Mouse (Mus musculus): ENCODE results near the gene Pyy. TPM values are rescaled to one million over a fixed set of nuclear protein-coding genes. Genes with fewer than 3 reads are reported as not detected.

Gene Pyy
- total and polyA plus RNA-seq, 3 experiments = not detected

DNA sequence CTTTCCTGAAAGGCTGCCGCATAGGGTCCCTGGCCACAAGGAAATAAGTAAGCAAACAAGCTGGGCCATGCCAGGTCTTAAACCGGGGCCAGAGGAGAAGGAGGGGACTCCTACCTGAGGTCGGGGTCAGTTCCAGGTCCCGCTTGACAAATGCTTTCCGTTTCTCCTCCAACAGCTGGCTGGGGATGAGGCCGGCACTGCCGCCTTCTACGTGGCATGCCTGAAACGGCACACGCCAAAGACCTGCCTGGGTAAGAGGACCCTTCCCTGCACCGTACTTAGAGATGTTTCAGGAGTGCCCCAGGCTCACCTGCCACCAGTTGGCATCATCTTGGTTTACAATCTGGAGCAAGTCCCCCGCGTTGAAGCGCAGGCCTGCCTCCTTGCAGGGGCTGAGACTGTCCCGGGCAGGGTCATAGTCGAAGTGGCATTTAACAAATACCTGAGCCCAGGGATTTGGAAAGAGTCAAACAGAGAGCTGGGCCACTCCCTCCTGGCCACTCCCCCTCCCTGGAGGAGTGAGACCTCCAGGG lies 45.6 kb downstream of the Pyy start:
- ATAC-seq (ENCODE audit: extremely low read depth, insufficient number of reproducible peaks, low FRiP score, poor library complexity, severe bottlenecking) (no peak), DNase-seq (ENCODE audit: low spot score) (no peak)
- no peaks in the 10 kb centered on the region for H3K27me3 ChIP-seq (ENCODE audit: insufficient read depth, low read length)
- H3K4me3 ChIP-seq (ENCODE audit: low read depth, low read length) = no peak overlapping the region
- TF ChIP-seq POLR2AphosphoS5 (IDR thresholded peaks at IDR 0.05; ENCODE audit: insufficient replicate concordance, low read depth, low read length) = no peak
- TF ChIP-seq GATA2 (IDR thresholded peaks at IDR 0.05; ENCODE audit: borderline replicate concordance, low read depth, low read length) = no peak
- no peak for TF ChIP-seq TAL1 (conservative IDR thresholded peaks at IDR 0.05; ENCODE audit: low read depth, low read length)
- no peak for TF ChIP-seq GATA1 (IDR thresholded peaks at IDR 0.05; ENCODE audit: borderline replicate concordance, low read length)
- TF ChIP-seq CTCF (IDR thresholded peaks at IDR 0.05; ENCODE audit: low read depth, low read length) = no peak
- H3K36me3 ChIP-seq (replicated peaks) = peaks cover 84% of the 10 kb centered on the region
- H3K9me3 ChIP-seq (replicated peaks) = no peaks in the 10 kb centered on the region
- peaks cover 21% of the 10 kb centered on the region for H3K4me1 ChIP-seq (ENCODE audit: insufficient read depth, low read depth, low read length)

DNA sequence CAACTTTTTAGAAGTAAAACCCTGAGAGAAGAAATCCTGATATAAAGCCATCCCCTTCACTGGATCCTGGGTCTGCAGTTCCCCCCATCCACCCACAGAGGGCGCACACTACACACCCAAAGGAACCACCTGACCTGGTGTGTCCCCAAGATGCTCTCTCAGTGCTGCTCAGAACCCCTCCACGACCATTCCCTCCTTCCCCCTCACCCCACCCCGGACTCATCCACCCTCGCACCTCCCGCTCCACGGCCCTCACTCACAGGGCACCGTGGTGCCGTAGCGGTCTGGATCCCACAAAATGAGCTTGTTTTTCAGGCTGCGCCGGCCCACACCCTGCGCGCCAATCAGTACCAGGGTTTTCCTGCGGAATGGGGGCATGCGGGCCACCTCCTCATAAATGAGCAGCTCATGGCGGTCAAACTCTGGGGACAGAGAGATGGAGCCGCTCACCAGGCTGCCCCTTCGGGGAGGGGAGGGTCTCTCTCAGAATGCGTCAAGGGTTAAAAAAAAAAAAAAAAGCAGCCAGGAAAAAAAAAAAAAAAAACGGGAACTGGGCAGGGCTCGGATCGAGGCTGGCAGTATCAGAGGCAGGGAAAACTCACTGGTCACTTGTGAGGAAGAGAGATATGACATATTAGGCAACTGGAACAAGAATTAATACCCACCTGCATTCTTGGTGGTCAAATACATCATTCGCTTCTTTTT lies 46.2 kb downstream of the Pyy start:
- H3K4me1 ChIP-seq (ENCODE audit: insufficient read depth, low read depth, low read length) = peaks cover 22% of the 10 kb centered on the region
- H3K27me3 ChIP-seq (ENCODE audit: insufficient read depth, low read length) = no peaks in the 10 kb centered on the region
- peaks cover 81% of the 10 kb centered on the region for H3K36me3 ChIP-seq (replicated peaks)
- no peak overlapping the region for H3K4me3 ChIP-seq (ENCODE audit: low read depth, low read length)
- peak; percentile 91 for DNase-seq (ENCODE audit: low spot score)
- H3K9me3 ChIP-seq (replicated peaks) = no peaks in the 10 kb centered on the region
- no peak for ATAC-seq (ENCODE audit: extremely low read depth, insufficient number of reproducible peaks, low FRiP score, poor library complexity, severe bottlenecking)
- TF ChIP-seq GATA1 (IDR thresholded peaks at IDR 0.05; ENCODE audit: borderline replicate concordance, low read length) = no peak
- TF ChIP-seq CTCF (IDR thresholded peaks at IDR 0.05; ENCODE audit: low read depth, low read length) = peak; percentile 99

Other genes with a start within 250 kb of the Pyy start
- gene Meox1, start 213.5 kb downstream of the Pyy start, total RNA-seq (2014; fragmentation: Nextera tagmentation) = not detected in 2 replicates
- not detected in 2 replicates for gene Meox1, start 213.5 kb downstream of the Pyy start, total RNA-seq (2017)
- gene Meox1, start 213.5 kb downstream of the Pyy start, polyA plus RNA-seq (2012) = not detected in 2 replicates
- gene Sost, start 140.8 kb downstream of the Pyy start, total RNA-seq (2014; fragmentation: Nextera tagmentation) = not detected in 2 replicates
- gene Sost, start 140.8 kb downstream of the Pyy start, total RNA-seq (2017) = 0.06 TPM in 1 of 2 replicates, not detected in the other
- gene Sost, start 140.8 kb downstream of the Pyy start, polyA plus RNA-seq (2012) = not detected in 2 replicates
- not detected in 2 replicates for gene Cfap97d1, start 123.6 kb downstream of the Pyy start, total RNA-seq (2014; fragmentation: Nextera tagmentation)
- not detected in 2 replicates for gene Cfap97d1, start 123.6 kb downstream of the Pyy start, total RNA-seq (2017)
- gene Cfap97d1, start 123.6 kb downstream of the Pyy start, polyA plus RNA-seq (2012) = not detected in 2 replicates
- gene Dusp3, start 120.8 kb downstream of the Pyy start, total RNA-seq (2014; fragmentation: Nextera tagmentation) = 12.5 and 17.3 TPM in 2 replicates
- gene Dusp3, start 120.8 kb downstream of the Pyy start, total RNA-seq (2017) = 14.6 and 16.0 TPM in 2 replicates
- gene Dusp3, start 120.8 kb downstream of the Pyy start, polyA plus RNA-seq (2012) = 3.4 and 4.8 TPM in 2 replicates
- gene Mpp3, start 79.4 kb downstream of the Pyy start, total RNA-seq (2014; fragmentation: Nextera tagmentation) = not detected in 2 replicates
- 0.06 and 0.22 TPM in 2 replicates for gene Mpp3, start 79.4 kb downstream of the Pyy start, total RNA-seq (2017)
- not detected in 2 replicates for gene Mpp3, start 79.4 kb downstream of the Pyy start, polyA plus RNA-seq (2012)
- not detected in 2 replicates for gene Cd300lg, start 66.3 kb downstream of the Pyy start, total RNA-seq (2014; fragmentation: Nextera tagmentation)
- gene Cd300lg, start 66.3 kb downstream of the Pyy start, total RNA-seq (2017) = 0.06 TPM in 1 of 2 replicates, not detected in the other
- not detected in 2 replicates for gene Cd300lg, start 66.3 kb downstream of the Pyy start, polyA plus RNA-seq (2012)
- gene Mpp2, start 19.3 kb downstream of the Pyy start, total RNA-seq (2014; fragmentation: Nextera tagmentation) = 16.1 and 17.2 TPM in 2 replicates
- gene Mpp2, start 19.3 kb downstream of the Pyy start, total RNA-seq (2017) = 3.1 and 3.4 TPM in 2 replicates
- 11.9 and 13.9 TPM in 2 replicates for gene Mpp2, start 19.3 kb downstream of the Pyy start, polyA plus RNA-seq (2012)
- not detected in 2 replicates for gene Ppy, start 6.5 kb downstream of the Pyy start, total RNA-seq (2014; fragmentation: Nextera tagmentation)
- gene Ppy, start 6.5 kb downstream of the Pyy start, total RNA-seq (2017) = not detected in 2 replicates
- 0.16 TPM in 1 of 2 replicates, not detected in the other for gene Ppy, start 6.5 kb downstream of the Pyy start, polyA plus RNA-seq (2012)
- gene Nags, start 37.7 kb upstream of the Pyy start, total RNA-seq (2014; fragmentation: Nextera tagmentation) = not detected in 2 replicates
- gene Nags, start 37.7 kb upstream of the Pyy start, total RNA-seq (2017) = 0.06 TPM in 1 of 2 replicates, not detected in the other
- not detected in 2 replicates for gene Nags, start 37.7 kb upstream of the Pyy start, polyA plus RNA-seq (2012)
- 8.3 and 10.2 TPM in 2 replicates for gene Tmem101, start 48.6 kb upstream of the Pyy start, total RNA-seq (2014; fragmentation: Nextera tagmentation)
- 12.9 and 16.7 TPM in 2 replicates for gene Tmem101, start 48.6 kb upstream of the Pyy start, total RNA-seq (2017)
- gene Tmem101, start 48.6 kb upstream of the Pyy start, polyA plus RNA-seq (2012) = 8.1 and 14.3 TPM in 2 replicates
- 160 and 182 TPM in 2 replicates for gene Lsm12, start 77.5 kb upstream of the Pyy start, total RNA-seq (2014; fragmentation: Nextera tagmentation)
- gene Lsm12, start 77.5 kb upstream of the Pyy start, total RNA-seq (2017) = 44.1 and 51.8 TPM in 2 replicates
- 114 and 136 TPM in 2 replicates for gene Lsm12, start 77.5 kb upstream of the Pyy start, polyA plus RNA-seq (2012)
- gene G6pc3, start 81.8 kb upstream of the Pyy start, total RNA-seq (2014; fragmentation: Nextera tagmentation) = 37.8 and 45.9 TPM in 2 replicates
- 12.4 and 13.1 TPM in 2 replicates for gene G6pc3, start 81.8 kb upstream of the Pyy start, total RNA-seq (2017)
- 14.6 and 14.8 TPM in 2 replicates for gene G6pc3, start 81.8 kb upstream of the Pyy start, polyA plus RNA-seq (2012)
- 20.5 and 30.7 TPM in 2 replicates for gene Hdac5, start 122.3 kb upstream of the Pyy start, total RNA-seq (2014; fragmentation: Nextera tagmentation)
- gene Hdac5, start 122.3 kb upstream of the Pyy start, total RNA-seq (2017) = 24.0 and 24.4 TPM in 2 replicates
- gene Hdac5, start 122.3 kb upstream of the Pyy start, polyA plus RNA-seq (2012) = 42.8 and 48.2 TPM in 2 replicates
- gene BC030867, start 141.1 kb upstream of the Pyy start, total RNA-seq (2014; fragmentation: Nextera tagmentation) = 42.5 and 45.0 TPM in 2 replicates
- gene BC030867, start 141.1 kb upstream of the Pyy start, total RNA-seq (2017) = 4.9 and 5.7 TPM in 2 replicates
- 5.4 and 10.1 TPM in 2 replicates for gene BC030867, start 141.1 kb upstream of the Pyy start, polyA plus RNA-seq (2012)
- gene Asb16, start 160.9 kb upstream of the Pyy start, total RNA-seq (2014; fragmentation: Nextera tagmentation) = not detected in 2 replicates
- gene Asb16, start 160.9 kb upstream of the Pyy start, total RNA-seq (2017) = 0.05 TPM in 1 of 2 replicates, not detected in the other
- not detected in 2 replicates for gene Asb16, start 160.9 kb upstream of the Pyy start, polyA plus RNA-seq (2012)
- 17.9 and 24.4 TPM in 2 replicates for gene Tmub2, start 177.1 kb upstream of the Pyy start, total RNA-seq (2014; fragmentation: Nextera tagmentation)
- 30.3 and 32.4 TPM in 2 replicates for gene Tmub2, start 177.1 kb upstream of the Pyy start, total RNA-seq (2017)
- gene Tmub2, start 177.1 kb upstream of the Pyy start, polyA plus RNA-seq (2012) = 27.2 and 27.6 TPM in 2 replicates
- 24.4 and 29.9 TPM in 2 replicates for gene Atxn7l3, start 188.8 kb upstream of the Pyy start, total RNA-seq (2014; fragmentation: Nextera tagmentation)
- gene Atxn7l3, start 188.8 kb upstream of the Pyy start, total RNA-seq (2017) = 24.0 and 24.7 TPM in 2 replicates
- 60.0 and 65.2 TPM in 2 replicates for gene Atxn7l3, start 188.8 kb upstream of the Pyy start, polyA plus RNA-seq (2012)
- 69.7 and 74.7 TPM in 2 replicates for gene Ubtf, start 211.9 kb upstream of the Pyy start, total RNA-seq (2014; fragmentation: Nextera tagmentation)
- gene Ubtf, start 211.9 kb upstream of the Pyy start, total RNA-seq (2017) = 133 and 151 TPM in 2 replicates
- gene Ubtf, start 211.9 kb upstream of the Pyy start, polyA plus RNA-seq (2012) = 179 and 180 TPM in 2 replicates